Mouse (Mus musculus): Measurements from ENCODE around the gene Scgb2b7. TPM values are rescaled to one million over a fixed set of nuclear protein-coding genes. Genes with fewer than 3 reads are reported as not detected.
"Not testable (repeated sequence)": the region's sequence is repeated elsewhere in the genome, so short reads cannot be mapped to it uniquely, and the experiment has no call there.

Scgb2b7 gene
- polyA plus RNA-seq (2015; fragmentation: Nextera tagmentation; extraction: Ambion mirVana), result not detected in 2 replicates

- H3K9me3 ChIP-seq; H3K4me3 ChIP-seq; ATAC-seq (ENCODE audit: low FRiP score); H3K27ac ChIP-seq; H3K36me3 ChIP-seq; H3K4me2 ChIP-seq; H3K4me1 ChIP-seq (replicated peaks); H3K9ac ChIP-seq; H3K27me3 ChIP-seq: not testable (repeated sequence)
These were observed at the start of gene Scgb2b7 for GRCm38 (mm10) chr7:31705657-31706056. Gene Scgb2b7 (minus strand): TSS chr7:31705757.

DNA sequence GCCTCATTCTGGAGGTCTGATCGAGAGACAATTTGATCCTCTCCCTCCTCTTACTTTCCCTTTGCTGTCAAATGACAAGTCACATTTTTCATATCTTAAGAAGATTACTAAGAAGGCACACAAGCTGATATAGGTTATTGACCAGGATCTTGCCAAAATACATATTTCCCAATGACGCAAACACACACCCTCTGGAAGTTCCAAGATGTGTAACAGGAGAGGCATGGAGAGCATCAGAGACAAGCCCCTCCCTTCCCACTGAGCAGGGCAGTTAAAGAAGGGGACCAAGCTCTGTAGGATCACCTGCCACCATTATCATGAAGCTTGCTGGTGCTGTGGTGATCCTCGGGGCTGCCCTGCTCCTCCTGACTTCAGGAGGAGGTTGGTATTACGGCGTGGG lies 6.8 kb upstream of the Scgb2b7 start, which contains the start of gene Scgb1b7:
Gene Scgb1b7 (plus strand): TSS at position 301 of the 400 bp plus-strand sequence.
- not testable (repeated sequence) for H3K4me2 ChIP-seq; H3K9ac ChIP-seq; H3K27me3 ChIP-seq; H3K9me3 ChIP-seq; H3K36me3 ChIP-seq; H3K4me1 ChIP-seq (replicated peaks); ATAC-seq (ENCODE audit: low FRiP score); H3K4me3 ChIP-seq; H3K27ac ChIP-seq
- WGBS, result 94% methylated on average over 5 of the region's 5 CpGs

Other genes starting within 250 kb of the Scgb2b7 start
- gene Scgb1b7, start 6.9 kb upstream of the Scgb2b7 start, polyA plus RNA-seq (2015; fragmentation: Nextera tagmentation; extraction: Ambion mirVana), result not detected in 2 replicates